Mouse (Mus musculus): ENCODE measurements around the gene Nipsnap1.

DNA sequence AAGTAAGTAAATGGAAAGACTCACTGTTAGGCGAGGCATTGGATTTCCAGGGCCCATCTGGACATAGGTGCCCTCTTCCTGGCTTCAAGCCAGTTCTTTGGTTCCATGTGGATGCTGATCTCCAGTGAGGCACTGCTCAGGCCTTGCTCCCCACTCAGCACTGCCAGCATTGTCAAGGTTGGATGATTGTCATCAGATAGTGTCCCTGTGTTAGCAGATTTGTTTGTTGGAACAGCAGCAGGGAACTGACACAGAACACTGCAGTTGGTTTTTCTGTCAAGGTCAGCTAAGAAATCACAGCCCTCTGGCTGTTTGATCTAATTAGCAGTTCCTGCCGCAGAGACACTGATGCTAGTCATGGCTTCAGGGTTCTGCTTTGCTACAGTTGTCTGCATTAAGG is 47.5 kb downstream of the Nipsnap1 start:
- TF ChIP-seq CTCF (IDR thresholded peaks at IDR 0.05; ENCODE audit: borderline replicate concordance, control insufficient read depth, extremely low read depth, insufficient read depth, low read length, poor library complexity) (no peak), POLR2A (IDR thresholded peaks at IDR 0.05; ENCODE audit: control insufficient read depth, extremely low read depth, insufficient read depth, low read length, poor library complexity) (no peak)

Measured in thymus, adult 2 months (tissue).